Mouse (Mus musculus) neural tube, embryonic 12.5 days (tissue): ENCODE measurements around the gene Olfr781. TPM values are rescaled to one million over a fixed set of nuclear protein-coding genes. Genes with fewer than 3 reads are reported as not detected.
"Not testable (repeated sequence)": the region's sequence is repeated elsewhere in the genome, so short reads cannot be mapped to it uniquely, and the experiment has no call there.

Source experiments
- ATAC-seq: fragments of 200-750 bp; cut with Nextera tagmentation; 2 replicates; pipeline ENCODE4 v1.8.0; 2017; ENCODE audit warnings: low read depth, mild to moderate bottlenecking, moderate TSS enrichment, moderate library complexity; ENCODE audit not compliant: low FRiP score
- H3K27ac ChIP-seq: fragments of 300-500 bp; sonication (generic); 2 replicates; pipeline ENCODE4 v1.5.1; 2016
- H3K27me3 ChIP-seq: fragments of 300-500 bp; sonication (generic); replicated peaks from 2 replicates; pipeline ENCODE4 v1.6.1; 2016; ENCODE audit warnings: mild to moderate bottlenecking
- H3K36me3 ChIP-seq: fragments of 300-500 bp; sonication (generic); 2 replicates; pipeline ENCODE4 v1.6.1; 2016; ENCODE audit warnings: mild to moderate bottlenecking
- H3K4me1 ChIP-seq: fragments of 300-500 bp; sonication (generic); 2 replicates; pipeline ENCODE4 v1.6.1; 2016
- H3K4me2 ChIP-seq: fragments of 300-500 bp; sonication (generic); replicated peaks from 2 replicates; pipeline ENCODE4 v1.6.1; 2016; ENCODE audit warnings: mild to moderate bottlenecking
- H3K4me3 ChIP-seq: fragments of 300-500 bp; sonication (generic); 2 replicates; pipeline ENCODE4 v1.5.1; 2016
- H3K9ac ChIP-seq: fragments of 300-500 bp; sonication (generic); 2 replicates; pipeline ENCODE4 v1.6.1; 2016; ENCODE audit warnings: mild to moderate bottlenecking
- H3K9me3 ChIP-seq: fragments of 300-500 bp; sonication (generic); 2 replicates; pipeline ENCODE4 v1.6.1; 2016; ENCODE audit warnings: mild to moderate bottlenecking
- WGBS: fragments of 180-500 bp; shearing (Covaris S2); methylation state at CpG from one replicate; pipeline ENCODE4 v1.1.7; 2016; 5-methylcytosine and 5-hydroxymethylcytosine counted together
- polyA plus RNA-seq: library from polyadenylated mRNA; unstranded; fragments of >200 nt; fragmentation: Nextera tagmentation; extraction: Ambion mirVana; gene quantifications from 2 replicates; pipeline ENCODE4 v1.2.1, GENCODE M21; 2016

Olfr781 gene
- not detected in 2 replicates for polyA plus RNA-seq

DNA sequence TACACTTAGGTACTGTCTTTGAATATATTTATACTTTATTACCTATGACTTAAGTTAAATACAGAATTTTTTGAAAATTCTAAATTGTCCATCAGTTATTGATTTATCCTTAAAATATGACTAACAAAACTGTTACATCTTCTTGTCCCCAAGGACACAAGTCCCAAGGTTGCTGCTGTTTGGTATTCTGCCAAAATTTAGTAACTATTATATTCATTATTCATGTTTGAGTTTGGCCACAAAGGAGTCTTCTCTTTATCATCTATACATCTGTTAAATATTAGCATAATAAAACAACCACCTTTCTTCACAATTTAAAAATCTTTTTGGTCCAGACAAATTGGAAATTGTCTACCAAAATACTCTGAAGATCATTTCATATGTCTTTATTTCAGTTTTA is at the start of gene Olfr781:
TSS of gene Olfr781 (plus strand) at position 301 of the 400 bp plus-strand sequence.
- Histone ChIP-seq H3K27me3 (no peaks in the 10 kb centered on the region), H3K4me2 (no peak within 1 kb of the TSS), H3K9ac (no peak within 1 kb of the TSS), H3K27ac (no peak within 1 kb of the TSS), H3K9me3 (no peaks in the 10 kb centered on the region), H3K4me1 (no peaks in the 10 kb centered on the region), H3K36me3 (no peaks in the 10 kb centered on the region), H3K4me3 (no peak within 1 kb of the TSS)
- no peak for ATAC-seq

DNA sequence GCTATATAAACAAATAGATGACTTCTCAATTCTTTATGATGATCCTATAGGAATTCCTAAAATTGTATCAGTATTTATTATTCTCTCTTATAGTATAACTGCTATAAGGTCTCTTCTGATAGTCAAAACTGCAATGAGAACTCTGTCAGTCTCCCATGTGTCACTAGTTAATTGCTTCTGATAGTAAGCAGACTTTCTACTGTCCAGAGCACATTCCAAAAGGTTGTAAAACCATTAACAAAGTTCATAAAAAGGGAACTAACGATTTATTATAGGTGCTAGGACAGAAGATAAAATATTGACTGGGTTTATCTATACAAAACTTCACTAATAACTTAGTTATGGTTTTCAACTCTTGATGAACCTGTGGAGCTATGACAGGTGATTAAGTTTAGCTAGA is 15.7 kb upstream of the Olfr781 start:
- not testable (repeated sequence) for H3K4me3 ChIP-seq, ATAC-seq
- WGBS: 66% methylated on average over 1 of the region's 1 CpGs

DNA sequence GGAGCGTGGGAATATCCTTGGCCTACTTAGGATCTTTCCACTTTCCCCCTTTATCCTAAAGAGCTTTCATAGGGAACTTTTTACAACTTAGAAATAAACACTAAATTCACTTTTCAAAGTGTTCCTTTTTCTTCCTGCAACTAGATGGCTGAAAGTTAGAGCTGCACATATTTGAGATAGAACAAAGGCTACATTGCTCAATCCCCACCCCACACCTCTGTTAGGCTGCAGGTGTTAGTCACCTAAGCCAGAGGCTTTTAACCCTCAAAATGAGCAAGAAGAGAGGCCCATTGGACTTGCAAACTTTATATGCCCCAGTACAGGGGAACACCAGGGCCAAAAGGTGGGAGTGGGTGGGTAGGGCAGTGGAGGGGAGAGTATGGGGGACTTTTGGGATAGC is 15.1 kb upstream of the Olfr781 start:
- not testable (repeated sequence) for H3K4me3 ChIP-seq, H3K27ac ChIP-seq, ATAC-seq, H3K36me3 ChIP-seq, H3K4me1 ChIP-seq, H3K4me2 ChIP-seq, H3K9ac ChIP-seq, H3K9me3 ChIP-seq, H3K27me3 ChIP-seq
- no CpG with 5 or more reads among the region's 1 CpGs for WGBS

More for the DNA sequence above, 15.7 kb upstream of the Olfr781 start:
- H3K27me3 ChIP-seq, H3K36me3 ChIP-seq, H3K9me3 ChIP-seq, H3K9ac ChIP-seq, H3K4me2 ChIP-seq, H3K27ac ChIP-seq, H3K4me1 ChIP-seq: not testable (repeated sequence)

DNA sequence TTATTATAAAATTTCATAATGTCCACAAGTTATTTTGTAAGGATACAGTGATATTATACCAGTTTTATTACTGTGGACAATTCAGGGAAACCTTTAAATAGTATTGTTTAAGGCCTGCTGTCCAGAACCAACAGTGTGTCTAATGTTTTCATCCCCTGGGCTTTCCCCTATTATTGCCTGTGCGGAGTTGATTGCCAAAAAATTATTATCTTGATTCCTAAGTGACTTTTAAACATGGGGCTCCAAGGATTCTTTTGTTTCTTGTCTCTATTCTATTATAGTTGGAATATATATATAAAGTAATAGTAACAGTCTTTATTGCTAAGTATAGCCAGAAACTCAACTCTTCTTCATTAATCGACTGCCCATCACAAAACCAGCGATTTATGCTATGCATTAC is 10.8 kb upstream of the Olfr781 start, which contains the start of gene Olfr780:
TSS of gene Olfr780 (plus strand) at position 301 of the 400 bp plus-strand sequence.
- H3K4me2 ChIP-seq: no peak within 1 kb of the TSS
- H3K36me3 ChIP-seq: no peaks in the 10 kb centered on the region
- 88% methylated on average over 3 of the region's 3 CpGs for WGBS
- no peak for ATAC-seq
- no peaks in the 10 kb centered on the region for H3K4me1 ChIP-seq
- H3K9me3 ChIP-seq: no peaks in the 10 kb centered on the region
- no peak within 1 kb of the TSS for H3K9ac ChIP-seq
- no peak within 1 kb of the TSS for H3K27ac ChIP-seq
- no peaks in the 10 kb centered on the region for H3K27me3 ChIP-seq
- H3K4me3 ChIP-seq: no peak within 1 kb of the TSS

DNA sequence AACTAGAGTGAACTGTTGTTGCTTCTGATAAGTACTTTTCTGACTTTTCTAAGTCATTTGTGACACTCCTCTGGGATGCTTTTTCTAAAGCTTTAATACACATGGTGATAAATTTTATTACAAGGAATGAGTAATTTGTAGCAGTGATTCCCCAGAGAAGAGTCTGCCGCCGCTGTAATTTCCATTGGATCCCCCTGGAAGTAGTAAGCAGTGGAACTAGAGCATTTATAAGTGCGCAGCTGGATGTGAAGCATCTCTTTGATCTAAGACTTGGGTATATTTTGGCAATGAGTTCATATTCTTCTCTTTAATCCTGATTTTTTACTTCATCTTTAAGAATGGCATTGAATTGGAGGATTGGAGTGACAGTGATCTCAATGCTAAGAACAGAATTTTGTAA is 19.9 kb downstream of the Olfr781 start, which contains the start of gene Olfr782:
TSS of gene Olfr782 (plus strand) at position 301 of the 400 bp plus-strand sequence.
- no peak within 1 kb of the TSS for H3K9ac ChIP-seq
- 87% methylated on average over 3 of the region's 3 CpGs for whole genome bisulfite sequencing
- H3K36me3 ChIP-seq: no peaks in the 10 kb centered on the region
- H3K27me3 ChIP-seq: no peaks in the 10 kb centered on the region
- H3K4me1 ChIP-seq: no peaks in the 10 kb centered on the region
- no peaks in the 10 kb centered on the region for H3K9me3 ChIP-seq
- H3K4me2 ChIP-seq: no peak within 1 kb of the TSS
- H3K4me3 ChIP-seq: no peak within 1 kb of the TSS
- ATAC-seq: no peak
- H3K27ac ChIP-seq: no peak within 1 kb of the TSS

DNA sequence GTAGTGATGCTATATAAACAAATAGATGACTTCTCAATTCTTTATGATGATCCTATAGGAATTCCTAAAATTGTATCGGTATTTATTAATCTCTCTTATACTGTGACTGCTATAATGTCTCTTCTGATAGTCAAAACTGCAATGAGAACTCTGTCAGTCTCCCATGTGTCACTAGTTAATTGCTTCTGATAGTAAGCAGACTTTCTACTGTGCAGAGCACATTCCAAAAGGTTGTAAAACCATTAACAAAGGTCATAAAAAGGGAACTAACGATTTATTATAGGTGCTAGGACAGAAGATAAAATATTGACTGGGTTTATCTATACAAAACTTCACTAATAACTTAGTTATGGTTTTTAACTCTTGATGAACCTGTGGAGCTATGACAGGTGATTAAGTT is 23.8 kb downstream of the Olfr781 start:
- H3K4me1 ChIP-seq, ATAC-seq, H3K4me3 ChIP-seq, H3K9ac ChIP-seq, H3K4me2 ChIP-seq, H3K27me3 ChIP-seq, H3K9me3 ChIP-seq, H3K36me3 ChIP-seq, H3K27ac ChIP-seq: not testable (repeated sequence)
- WGBS: 65% methylated on average over 2 of the region's 2 CpGs

DNA sequence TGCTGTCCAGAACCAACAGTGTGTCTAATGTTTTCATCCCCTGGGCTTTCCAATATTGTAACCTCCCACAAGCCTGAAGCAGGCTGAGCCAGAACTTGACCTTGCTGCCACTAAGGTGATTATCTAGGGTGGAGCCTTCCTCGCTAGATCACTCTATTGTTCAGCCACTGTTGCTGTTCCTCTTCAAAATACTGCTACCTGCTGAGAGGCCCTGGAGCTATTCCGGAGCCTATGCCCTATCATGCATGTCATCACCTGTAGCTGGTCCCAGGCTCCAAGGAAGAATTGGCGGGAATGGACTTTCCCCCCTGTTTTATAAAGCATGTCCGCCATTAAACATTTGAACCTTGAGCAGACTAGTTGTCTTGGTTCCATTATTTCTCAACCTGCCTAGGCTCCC is 27.8 kb downstream of the Olfr781 start:
- H3K4me3 ChIP-seq, H3K27me3 ChIP-seq, H3K4me2 ChIP-seq, H3K9me3 ChIP-seq, H3K27ac ChIP-seq, ATAC-seq, H3K9ac ChIP-seq, H3K4me1 ChIP-seq, H3K36me3 ChIP-seq: not testable (repeated sequence)
- WGBS: 86% methylated on average over 4 of the region's 4 CpGs

DNA sequence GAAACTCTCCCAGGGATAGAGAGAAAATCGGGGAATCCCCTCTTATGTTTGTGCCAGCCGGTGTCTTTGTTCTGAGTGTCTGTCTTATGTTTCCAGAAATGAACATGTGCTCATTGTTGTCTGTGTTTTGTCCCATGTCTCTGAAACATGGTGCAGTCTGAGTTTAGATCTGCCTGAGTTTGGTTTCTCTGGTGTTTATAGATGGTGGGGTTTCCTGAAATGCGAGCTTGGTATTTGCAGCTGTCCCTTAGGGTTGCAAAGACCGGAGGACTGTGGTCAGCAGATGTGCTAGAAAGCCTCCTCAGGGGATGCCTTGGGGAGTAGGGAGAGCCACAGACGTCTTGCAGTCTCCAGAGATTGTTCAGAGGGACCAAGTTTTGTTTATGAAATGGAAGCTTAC is 28.7 kb downstream of the Olfr781 start:
- Histone ChIP-seq H3K4me3 (no peak overlapping the region), H3K27ac (no peak overlapping the region), H3K9ac (no peak overlapping the region), H3K9me3 (0 out of 2 replicates have a peak, but pooled peaks cover 5% of the 10 kb centered on the region), H3K36me3 (no peaks in the 10 kb centered on the region), H3K4me1 (no peaks in the 10 kb centered on the region), H3K4me2 (no peak overlapping the region), H3K27me3 (no peaks in the 10 kb centered on the region)
- 79% methylated on average over 5 of the region's 5 CpGs for WGBS
- ATAC-seq: no peak

DNA sequence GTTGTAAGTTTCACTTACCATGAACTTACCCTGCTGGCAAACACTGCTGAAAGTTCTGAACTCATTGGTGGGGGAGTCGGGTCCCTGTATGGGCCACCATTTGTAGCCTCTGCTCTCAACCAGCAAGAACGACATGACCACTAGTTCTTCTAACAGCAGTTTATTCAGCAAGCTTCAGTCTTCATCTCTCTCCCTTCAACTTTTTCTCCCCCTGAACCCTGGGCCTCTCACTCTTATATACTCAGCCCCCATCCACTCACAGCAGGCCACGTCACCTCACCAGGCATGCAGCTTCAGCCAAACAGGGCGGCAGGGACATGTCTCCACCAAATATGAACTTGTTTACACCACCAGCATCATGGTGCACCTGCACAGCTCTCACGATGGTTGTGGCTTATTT is 45.4 kb downstream of the Olfr781 start:
- ATAC-seq, H3K4me3 ChIP-seq, H3K27me3 ChIP-seq, H3K4me1 ChIP-seq, H3K9me3 ChIP-seq, H3K4me2 ChIP-seq, H3K27ac ChIP-seq, H3K36me3 ChIP-seq, H3K9ac ChIP-seq: not testable (repeated sequence)
- 90% methylated on average over 5 of the region's 5 CpGs for WGBS

Other genes with a start within 250 kb of the Olfr781 start
- gene Olfr767, start 245.9 kb upstream of the Olfr781 start, polyA plus RNA-seq: not detected in 2 replicates
- not detected in 2 replicates for gene Olfr768, start 229.5 kb upstream of the Olfr781 start, polyA plus RNA-seq
- gene Olfr769, start 211.0 kb upstream of the Olfr781 start, polyA plus RNA-seq: not detected in 2 replicates
- not detected in 2 replicates for gene Olfr770, start 189.9 kb upstream of the Olfr781 start, polyA plus RNA-seq
- not detected in 2 replicates for gene Olfr771, start 164.1 kb upstream of the Olfr781 start, polyA plus RNA-seq
- not detected in 2 replicates for gene Olfr772, start 150.9 kb upstream of the Olfr781 start, polyA plus RNA-seq
- gene Olfr773, start 141.4 kb upstream of the Olfr781 start, polyA plus RNA-seq: not detected in 2 replicates
- not detected in 2 replicates for gene Olfr774, start 92.7 kb upstream of the Olfr781 start, polyA plus RNA-seq
- not detected in 2 replicates for gene Olfr775, start 80.4 kb upstream of the Olfr781 start, polyA plus RNA-seq
- not detected in 2 replicates for gene Olfr776, start 69.7 kb upstream of the Olfr781 start, polyA plus RNA-seq
- not detected in 2 replicates for gene Olfr777, start 57.4 kb upstream of the Olfr781 start, polyA plus RNA-seq
- not detected in 2 replicates for gene Olfr780, start 10.7 kb upstream of the Olfr781 start, polyA plus RNA-seq
- gene Olfr782, start 20.0 kb downstream of the Olfr781 start, polyA plus RNA-seq: not detected in 2 replicates
- gene Olfr784, start 55.2 kb downstream of the Olfr781 start, polyA plus RNA-seq: 0.06 and 0.19 TPM in 2 replicates
- gene Olfr785, start 76.6 kb downstream of the Olfr781 start, polyA plus RNA-seq: not detected in 2 replicates
- not detected in 2 replicates for gene Olfr786, start 98.5 kb downstream of the Olfr781 start, polyA plus RNA-seq
- gene Olfr787, start 133.0 kb downstream of the Olfr781 start, polyA plus RNA-seq: not detected in 2 replicates
- gene Olfr788, start 142.1 kb downstream of the Olfr781 start, polyA plus RNA-seq: not detected in 2 replicates
- gene Olfr789, start 155.9 kb downstream of the Olfr781 start, polyA plus RNA-seq: not detected in 2 replicates
- not detected in 2 replicates for gene Olfr790, start 169.6 kb downstream of the Olfr781 start, polyA plus RNA-seq
- gene Olfr791, start 192.9 kb downstream of the Olfr781 start, polyA plus RNA-seq: not detected in 2 replicates
- gene Olfr792, start 210.3 kb downstream of the Olfr781 start, polyA plus RNA-seq: not detected in 2 replicates
- gene Olfr794, start 238.8 kb downstream of the Olfr781 start, polyA plus RNA-seq: not detected in 2 replicates